Mouse (Mus musculus) embryonic facial prominence, embryonic 10.5 days (tissue): Measurements from ENCODE around the gene Mex3b. TPM values are rescaled to one million over a fixed set of nuclear protein-coding genes. Genes with fewer than 3 reads are reported as not detected.

Experiments used
- DNase-seq: peaks from one replicate; pipeline ENCODE4 v3.0.0-alpha.2; 2017; ENCODE audit warnings: low spot score
- H3K27ac ChIP-seq: fragments of 300-500 bp; sonication (generic); replicated peaks from 2 replicates; pipeline ENCODE4 v1.5.1; 2016; ENCODE audit warnings: mild to moderate bottlenecking
- H3K27me3 ChIP-seq: fragments of 300-500 bp; sonication (generic); replicated peaks from 2 replicates; pipeline ENCODE4 v1.6.1; 2016; ENCODE audit warnings: low read depth, mild to moderate bottlenecking; ENCODE audit not compliant: poor library complexity, severe bottlenecking
- H3K36me3 ChIP-seq: fragments of 300-500 bp; sonication (generic); replicated peaks from 2 replicates; pipeline ENCODE4 v1.6.1; 2016; ENCODE audit warnings: mild to moderate bottlenecking, moderate library complexity
- H3K4me1 ChIP-seq: fragments of 300-500 bp; sonication (generic); 2 replicates; pipeline ENCODE4 v1.6.1; 2016
- H3K4me3 ChIP-seq: fragments of 300-500 bp; sonication (generic); 2 replicates; pipeline ENCODE4 v1.5.1; 2016; ENCODE audit warnings: mild to moderate bottlenecking, moderate library complexity
- H3K9me3 ChIP-seq: fragments of 300-500 bp; sonication (generic); 2 replicates; pipeline ENCODE4 v1.6.1; 2016; ENCODE audit warnings: mild to moderate bottlenecking
- WGBS: fragments of 180-500 bp; shearing (Covaris S2); methylation state at CpG from one replicate; pipeline ENCODE4 v1.1.7; 2016; 5-methylcytosine and 5-hydroxymethylcytosine counted together
- polyA plus RNA-seq: library from polyadenylated mRNA; unstranded; fragments of >200 nt; fragmentation: Nextera tagmentation; extraction: Ambion mirVana; gene quantifications from 2 replicates; pipeline ENCODE4 v1.2.1, GENCODE M21; 2016

Mex3b gene
- 27.8 and 30.1 TPM in 2 replicates for polyA plus RNA-seq

DNA sequence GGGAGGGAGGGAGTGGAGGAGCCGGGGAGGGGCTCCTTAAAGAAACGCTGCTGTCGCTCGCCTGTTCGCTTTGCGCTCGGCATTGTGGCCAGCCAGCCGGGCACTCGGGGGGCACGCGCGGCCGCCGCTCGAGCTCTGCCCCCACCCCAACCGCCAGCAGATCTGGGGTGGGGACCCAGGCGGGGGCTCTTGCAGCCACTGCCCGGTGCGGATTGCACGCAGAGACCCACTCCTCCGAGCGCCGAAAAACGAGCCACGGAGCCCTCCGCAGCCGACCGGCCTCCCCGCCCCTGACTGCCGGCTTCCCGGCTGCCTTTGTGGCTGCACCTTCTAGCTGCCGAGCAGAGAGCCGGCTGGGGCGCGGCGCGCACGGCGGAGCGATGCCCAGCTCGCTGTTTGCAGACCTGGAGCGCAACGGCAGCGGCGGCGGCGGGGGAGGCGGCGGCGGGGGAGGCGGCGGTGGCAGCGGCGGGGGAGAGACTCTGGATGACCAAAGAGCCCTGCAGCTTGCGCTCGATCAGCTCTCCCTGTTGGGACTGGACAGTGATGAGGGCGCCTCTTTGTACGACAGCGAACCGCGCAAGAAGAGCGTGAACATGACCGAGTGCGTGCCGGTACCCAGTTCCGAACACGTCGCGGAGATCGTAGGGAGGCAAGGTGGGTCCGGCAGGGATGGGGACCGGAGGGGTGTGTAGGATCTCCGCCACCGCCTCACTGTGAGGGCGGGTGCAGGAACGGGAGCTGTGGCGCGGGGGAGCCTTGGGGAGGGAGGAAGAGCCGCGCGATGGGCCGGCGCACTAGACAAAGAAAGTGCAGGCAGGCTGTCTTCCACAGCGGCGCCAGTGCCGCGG lies at the start of gene Mex3b:
Gene Mex3b (plus strand): TSS at position 63 of the 851 bp plus-strand sequence.
- peaks cover 54% of the 10 kb centered on the region for H3K4me1 ChIP-seq
- peak; percentile 70 for DNase-seq
- H3K36me3 ChIP-seq = peaks cover 35% of the 10 kb centered on the region
- peak within 1 kb of the TSS; percentile 100 for H3K4me3 ChIP-seq
- WGBS = under 1% methylated on average over 87 of the region's 87 CpGs
- H3K27ac ChIP-seq = peak within 1 kb of the TSS; percentile 100
- no peaks in the 10 kb centered on the region for H3K9me3 ChIP-seq
- no peaks in the 10 kb centered on the region for H3K27me3 ChIP-seq

DNA sequence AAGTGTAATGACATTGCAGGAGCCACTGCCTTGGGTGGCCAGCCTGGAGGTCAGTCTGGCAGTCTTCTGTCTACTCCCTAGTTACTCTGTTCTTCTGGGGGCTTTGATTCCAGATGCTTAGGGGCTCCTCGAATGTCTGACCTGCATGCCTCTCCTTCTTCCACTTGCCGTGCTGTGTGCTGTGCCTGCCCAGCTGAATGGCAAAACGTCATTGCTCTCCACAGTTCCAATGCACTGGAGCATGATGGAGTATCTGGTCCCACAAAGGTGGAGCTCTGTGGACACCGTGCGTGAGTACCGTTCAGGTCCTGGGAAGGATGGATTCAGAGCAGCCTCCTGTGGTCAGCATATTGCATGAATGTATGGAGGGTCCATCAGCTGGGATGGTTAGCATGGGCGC lies 47.6 kb upstream of the Mex3b start:
- WGBS = 89% methylated on average over 7 of the region's 7 CpGs

DNA sequence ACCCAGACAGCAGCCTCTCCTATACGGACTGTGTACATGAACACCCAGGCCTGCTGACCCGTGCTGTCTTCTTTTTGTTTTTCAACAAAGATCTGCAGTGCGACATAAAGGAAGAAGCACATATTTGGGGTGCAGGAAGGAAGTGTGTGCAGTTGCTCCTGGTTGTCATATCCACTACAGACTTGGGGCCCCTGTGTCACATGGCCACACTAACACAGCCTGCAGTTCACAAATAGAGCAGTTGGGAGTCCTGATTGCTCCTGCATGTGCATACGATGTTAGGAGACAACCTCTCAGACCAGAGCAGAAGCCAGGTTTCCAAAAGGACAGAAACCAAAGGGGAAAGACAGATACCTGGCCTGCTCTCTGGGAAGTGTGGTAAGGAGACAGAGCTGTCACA lies 46.5 kb upstream of the Mex3b start:
- Histone ChIP-seq H3K27ac (no peak overlapping the region), H3K4me1 (no peaks in the 10 kb centered on the region), H3K9me3 (no peaks in the 10 kb centered on the region), H3K4me3 (no peak overlapping the region), H3K27me3 (no peaks in the 10 kb centered on the region), H3K36me3 (no peaks in the 10 kb centered on the region)
- WGBS = 85% methylated on average over 4 of the region's 4 CpGs
- DNase-seq = no peak

More for the DNA sequence above, 47.6 kb upstream of the Mex3b start:
- no peak overlapping the region for H3K27ac ChIP-seq
- H3K4me1 ChIP-seq = no peaks in the 10 kb centered on the region
- H3K4me3 ChIP-seq = no peak overlapping the region
- H3K9me3 ChIP-seq = no peaks in the 10 kb centered on the region
- DNase-seq = no peak
- H3K36me3 ChIP-seq = no peaks in the 10 kb centered on the region
- H3K27me3 ChIP-seq = no peaks in the 10 kb centered on the region

DNA sequence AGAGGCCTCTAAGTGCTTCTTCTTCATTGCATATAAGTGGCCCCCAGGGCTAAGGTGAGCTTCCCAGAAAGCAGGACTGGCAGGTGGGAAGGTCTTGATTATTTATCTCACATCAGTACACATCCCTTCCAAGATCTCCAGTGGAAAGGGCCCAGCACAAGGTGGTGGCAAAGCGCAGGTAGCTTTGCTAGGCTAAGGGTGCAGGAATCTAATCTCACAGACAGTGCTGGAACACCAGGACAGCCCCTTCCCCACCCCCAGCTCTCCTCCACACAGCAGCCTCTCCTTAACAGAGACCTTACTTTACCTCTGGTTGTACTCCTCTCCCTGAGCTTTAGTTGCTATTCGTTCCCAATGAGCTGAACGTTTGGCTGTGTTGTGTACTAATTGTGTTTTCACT lies 45.6 kb upstream of the Mex3b start:
- H3K27ac ChIP-seq = no peak overlapping the region
- H3K4me3 ChIP-seq = no peak overlapping the region
- H3K27me3 ChIP-seq = no peaks in the 10 kb centered on the region
- 79% methylated on average over 3 of the region's 3 CpGs for WGBS
- no peaks in the 10 kb centered on the region for H3K9me3 ChIP-seq
- H3K36me3 ChIP-seq = no peaks in the 10 kb centered on the region
- no peaks in the 10 kb centered on the region for H3K4me1 ChIP-seq
- DNase-seq = no peak

DNA sequence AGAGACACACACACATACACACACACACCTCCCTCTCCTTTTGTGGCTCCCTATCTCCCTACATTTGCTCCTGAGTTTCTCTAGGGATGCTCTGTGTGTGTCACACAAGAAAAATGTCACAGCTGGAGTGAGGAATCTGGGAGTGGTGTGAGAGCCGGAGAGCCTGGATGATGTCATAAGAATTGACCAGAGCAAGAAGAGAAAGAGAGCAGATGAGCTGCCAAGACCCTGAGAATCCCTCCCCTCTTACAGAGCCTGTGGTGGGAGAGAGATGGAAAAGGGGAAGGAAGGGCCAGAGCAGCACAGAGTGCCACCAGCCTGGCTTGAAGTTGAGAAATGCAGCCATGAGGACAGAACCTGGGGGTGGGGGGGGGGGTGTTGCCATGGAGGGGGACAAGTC lies 44.6 kb upstream of the Mex3b start:
- 75% methylated on average over 1 of the region's 1 CpGs for WGBS

DNA sequence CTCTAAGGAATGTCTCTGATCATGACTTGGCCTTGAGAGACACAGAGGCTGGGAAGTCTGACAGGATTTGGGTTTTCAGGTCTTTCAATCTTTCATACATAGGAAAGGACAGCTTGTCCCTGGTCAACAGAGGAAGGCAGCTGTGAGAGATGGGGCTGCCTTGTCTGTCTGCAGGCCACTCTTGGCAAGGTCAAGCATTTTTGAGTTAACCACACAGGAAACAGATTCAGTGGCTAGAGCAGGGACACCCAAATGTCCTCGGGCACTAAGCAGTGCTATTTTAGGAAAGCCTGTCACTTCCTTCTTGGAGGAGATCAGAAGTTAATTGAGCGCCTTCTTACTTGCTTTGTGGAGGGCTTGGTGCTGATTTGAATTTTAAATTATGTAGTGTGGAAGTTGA lies 38.9 kb upstream of the Mex3b start:
- H3K4me1 ChIP-seq = peaks cover 7% of the 10 kb centered on the region; the same call in 1 of the 2 replicates
- H3K36me3 ChIP-seq = no peaks in the 10 kb centered on the region
- DNase-seq = no peak
- no peak overlapping the region for H3K4me3 ChIP-seq
- H3K27ac ChIP-seq = no peak overlapping the region
- no peaks in the 10 kb centered on the region for H3K9me3 ChIP-seq
- H3K27me3 ChIP-seq = no peaks in the 10 kb centered on the region
- 49% methylated on average over 2 of the region's 2 CpGs for WGBS

More for the DNA sequence above, 44.6 kb upstream of the Mex3b start:
- H3K9me3 ChIP-seq = no peaks in the 10 kb centered on the region
- no peaks in the 10 kb centered on the region for H3K27me3 ChIP-seq
- H3K4me3 ChIP-seq = no peak overlapping the region
- H3K36me3 ChIP-seq = no peaks in the 10 kb centered on the region
- no peaks in the 10 kb centered on the region for H3K4me1 ChIP-seq
- H3K27ac ChIP-seq = no peak overlapping the region
- DNase-seq = no peak

DNA sequence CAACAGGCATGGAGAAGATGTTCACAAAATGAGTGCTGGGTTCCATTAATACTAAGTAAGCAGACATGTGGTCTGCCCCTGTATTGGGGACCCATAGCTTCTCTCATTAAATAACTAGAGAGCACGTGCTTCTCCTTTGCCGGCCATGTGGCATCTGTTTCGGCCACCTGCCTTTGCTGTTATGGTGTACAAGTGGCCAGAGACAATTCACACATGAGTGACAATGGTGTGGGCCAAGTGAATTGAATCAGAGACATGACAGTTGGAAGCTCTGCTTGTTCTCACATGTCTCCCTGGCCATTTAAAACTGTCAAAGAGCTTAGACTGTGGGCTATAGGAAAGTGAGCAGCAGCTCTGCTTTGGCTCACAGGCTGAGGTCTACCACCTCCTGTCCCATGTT lies 37.6 kb upstream of the Mex3b start:
- Histone ChIP-seq H3K9me3 (no peaks in the 10 kb centered on the region), H3K4me3 (no peak overlapping the region), H3K27ac (no peak overlapping the region), H3K4me1 (peaks cover 7% of the 10 kb centered on the region; the same call in 1 of the 2 replicates), H3K27me3 (no peaks in the 10 kb centered on the region), H3K36me3 (no peaks in the 10 kb centered on the region)
- WGBS = 87% methylated on average over 3 of the region's 3 CpGs
- DNase-seq = no peak

DNA sequence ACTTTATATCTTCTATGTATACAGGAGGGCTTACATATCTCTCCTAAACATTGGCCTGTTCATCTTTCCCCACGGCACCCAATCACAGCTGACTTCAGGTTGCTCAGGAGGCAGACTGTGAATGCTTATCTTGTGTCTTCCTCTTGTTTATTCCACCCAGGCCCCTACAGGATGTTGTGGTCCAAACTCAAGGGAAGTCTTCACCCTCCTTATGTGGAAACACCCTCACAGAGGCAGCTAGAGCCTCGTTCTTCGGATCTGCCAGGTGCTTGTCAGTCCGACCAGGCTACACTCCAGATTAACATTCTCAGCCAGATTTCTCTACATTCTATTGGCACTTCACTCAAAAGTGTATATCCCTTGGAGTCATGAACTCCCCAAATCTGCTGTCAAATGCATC lies 32.7 kb upstream of the Mex3b start:
- WGBS = 84% methylated on average over 4 of the region's 4 CpGs
- Histone ChIP-seq H3K9me3 (no peaks in the 10 kb centered on the region), H3K27me3 (no peaks in the 10 kb centered on the region), H3K4me1 (no peaks in the 10 kb centered on the region), H3K27ac (no peak overlapping the region), H3K36me3 (no peaks in the 10 kb centered on the region), H3K4me3 (no peak overlapping the region)
- no peak for DNase-seq

DNA sequence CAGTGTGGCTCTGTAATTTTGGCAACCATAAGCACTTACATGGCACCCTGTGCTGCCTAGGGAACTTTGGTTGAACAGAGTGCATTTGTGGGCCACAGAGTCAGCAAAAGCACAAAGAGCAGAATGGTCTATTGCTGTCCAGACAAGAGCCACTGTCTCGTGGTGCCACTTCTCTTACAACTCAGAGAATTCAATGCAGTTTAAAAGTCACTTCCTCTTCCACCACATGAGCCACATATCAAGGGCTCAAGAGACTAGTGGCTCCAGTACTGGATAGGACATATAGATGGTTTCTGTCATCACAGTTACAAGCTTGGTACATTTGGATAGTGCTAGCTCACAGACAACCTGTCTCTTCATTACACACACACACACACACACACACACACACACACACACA lies 28.7 kb upstream of the Mex3b start:
- no peaks in the 10 kb centered on the region for H3K27me3 ChIP-seq
- no peak overlapping the region for H3K27ac ChIP-seq
- no peak for DNase-seq
- no peak overlapping the region for H3K4me3 ChIP-seq
- peaks cover 13% of the 10 kb centered on the region; the same call in 1 of the 2 replicates for H3K4me1 ChIP-seq
- WGBS = 67% methylated on average over 1 of the region's 1 CpGs
- no peaks in the 10 kb centered on the region for H3K36me3 ChIP-seq
- no peaks in the 10 kb centered on the region for H3K9me3 ChIP-seq

DNA sequence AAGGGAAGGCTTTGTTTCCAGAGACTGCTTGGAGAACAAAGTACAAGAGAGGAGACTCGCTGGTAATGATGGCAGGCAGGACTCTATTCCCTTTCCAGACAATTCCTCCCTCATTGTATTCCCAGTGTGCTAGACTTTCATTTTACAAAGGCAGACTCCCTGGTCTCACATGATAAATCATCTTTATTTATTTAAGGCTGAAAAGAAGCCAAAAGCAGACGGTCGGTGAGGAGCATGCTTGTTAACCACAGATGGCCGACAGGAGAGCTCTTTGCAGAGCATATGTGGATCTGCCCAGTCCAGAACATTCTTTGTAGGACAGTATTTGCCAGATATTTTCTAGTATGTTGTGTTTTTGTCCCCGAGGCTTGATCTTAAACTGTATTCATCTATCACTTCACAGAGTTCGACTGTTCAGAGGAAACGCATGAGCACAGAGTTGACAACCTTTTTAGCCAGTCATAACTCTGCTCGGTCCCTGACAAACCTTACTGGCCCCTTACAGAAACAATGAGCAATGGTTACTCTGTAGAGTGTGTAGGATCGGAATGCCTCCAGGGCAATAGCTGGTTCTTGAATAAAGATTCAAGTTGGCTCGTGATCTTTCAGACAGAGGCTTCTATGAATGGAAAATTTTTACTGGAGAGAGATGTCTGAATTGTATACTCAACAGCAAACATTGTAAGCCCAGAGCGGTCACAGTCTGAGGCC lies 28.0 kb upstream of the Mex3b start:
- H3K9me3 ChIP-seq = no peaks in the 10 kb centered on the region
- DNase-seq = no peak
- H3K27me3 ChIP-seq = no peaks in the 10 kb centered on the region
- no peaks in the 10 kb centered on the region for H3K36me3 ChIP-seq
- H3K27ac ChIP-seq = no peak overlapping the region
- peaks cover 13% of the 10 kb centered on the region; the same call in 1 of the 2 replicates for H3K4me1 ChIP-seq
- H3K4me3 ChIP-seq = no peak overlapping the region
- 75% methylated on average over 11 of the region's 11 CpGs for WGBS

DNA sequence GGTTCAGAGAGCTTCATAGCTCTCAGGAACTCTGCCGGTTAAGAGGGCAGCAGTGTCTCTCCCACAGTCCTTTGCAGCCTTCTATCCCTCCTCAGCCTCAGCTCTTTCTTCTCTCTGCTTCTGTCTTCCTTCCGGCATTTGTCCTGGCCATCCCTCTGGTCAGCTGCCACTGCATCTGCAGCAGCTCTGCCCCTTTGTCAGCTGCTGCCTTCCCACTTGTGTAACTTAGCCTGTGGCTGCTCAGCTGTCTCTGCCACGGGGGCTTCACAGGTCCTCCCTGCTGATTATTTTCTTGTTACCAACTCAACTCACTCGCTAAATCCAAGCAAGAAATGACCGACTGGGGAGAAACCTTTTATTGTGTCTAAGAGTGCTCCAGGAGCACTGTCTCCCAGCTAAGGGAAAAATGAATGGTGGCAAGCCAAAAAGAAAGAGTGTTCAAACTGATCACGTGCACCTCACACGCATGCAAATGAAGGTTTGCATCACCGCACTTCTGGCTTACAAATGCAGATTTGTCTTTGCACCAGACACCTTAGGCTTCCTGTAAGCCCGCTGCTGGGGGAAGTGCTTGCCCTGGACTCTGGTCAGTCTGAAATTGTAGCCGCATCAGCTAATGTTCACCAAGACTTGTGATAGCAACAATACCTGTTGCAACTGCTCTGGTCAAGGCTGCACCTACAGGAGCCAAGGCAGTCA lies 24.8 kb upstream of the Mex3b start:
- 0 out of 2 replicates have a peak overlapping the region, but pooled peaks have one; percentile 45 for H3K27ac ChIP-seq
- WGBS = 55% methylated on average over 10 of the region's 10 CpGs

DNA sequence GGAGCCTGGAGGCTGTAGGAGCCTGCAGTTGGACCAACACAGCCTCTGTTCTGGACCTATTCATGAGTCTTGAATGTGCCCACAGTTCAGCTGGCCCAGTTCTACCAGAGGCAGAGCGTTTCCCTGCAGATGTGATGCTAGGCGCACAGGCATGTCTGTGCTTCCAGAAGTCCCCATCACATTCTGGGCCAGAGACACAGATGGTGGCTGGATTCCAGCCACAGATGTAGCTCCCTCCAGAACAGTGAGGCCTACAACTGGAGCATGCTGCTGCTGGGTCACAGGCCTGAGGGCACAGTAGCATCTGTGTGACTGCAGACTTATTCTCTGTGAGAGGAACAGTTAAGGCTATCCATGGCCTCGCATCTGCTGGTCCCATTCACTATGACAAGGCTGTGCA lies 16.4 kb upstream of the Mex3b start:
- peaks cover 27% of the 10 kb centered on the region for H3K4me1 ChIP-seq
- H3K36me3 ChIP-seq = no peaks in the 10 kb centered on the region
- no peaks in the 10 kb centered on the region for H3K9me3 ChIP-seq
- no peak overlapping the region for H3K4me3 ChIP-seq
- 90% methylated on average over 3 of the region's 3 CpGs for WGBS
- no peaks in the 10 kb centered on the region for H3K27me3 ChIP-seq
- DNase-seq = no peak
- H3K27ac ChIP-seq = no peak overlapping the region

More for the DNA sequence above, 24.8 kb upstream of the Mex3b start:
- DNase-seq = no peak
- Histone ChIP-seq H3K27me3 (no peaks in the 10 kb centered on the region), H3K4me3 (no peak overlapping the region), H3K4me1 (peaks cover 13% of the 10 kb centered on the region; the same call in 1 of the 2 replicates), H3K9me3 (no peaks in the 10 kb centered on the region), H3K36me3 (no peaks in the 10 kb centered on the region)
